Mouse (Mus musculus) midbrain, embryonic 12.5 days (tissue): Measurements from ENCODE around the gene Gm20388. TPM values are rescaled to one million over a fixed set of nuclear protein-coding genes. Genes with fewer than 3 reads are reported as not detected.
"Not testable (repeated sequence)": the region's sequence is repeated elsewhere in the genome, so short reads cannot be mapped to it uniquely, and the experiment has no call there.

ENCODE experiments used
- ATAC-seq: fragments of 200-750 bp; cut with Nextera tagmentation; 2 replicates; pipeline ENCODE4 v1.8.0; 2017; ENCODE audit warnings: low read depth, moderate TSS enrichment, moderate library complexity; ENCODE audit not compliant: low FRiP score
- H3K27ac ChIP-seq: fragments of 300-500 bp; sonication (generic); replicated peaks from 2 replicates; pipeline ENCODE4 v1.5.1; 2016; ENCODE audit warnings: mild to moderate bottlenecking
- H3K27me3 ChIP-seq: fragments of 300-500 bp; sonication (generic); 2 replicates; pipeline ENCODE4 v1.6.1; 2016; ENCODE audit warnings: mild to moderate bottlenecking
- H3K36me3 ChIP-seq: fragments of 300-500 bp; sonication (generic); 2 replicates; pipeline ENCODE4 v1.6.1; 2016
- H3K4me1 ChIP-seq: fragments of 300-500 bp; sonication (generic); 2 replicates; pipeline ENCODE4 v1.6.1; 2016
- H3K4me2 ChIP-seq: fragments of 300-500 bp; sonication (generic); replicated peaks from 2 replicates; pipeline ENCODE4 v1.6.1; 2016; ENCODE audit warnings: mild to moderate bottlenecking, moderate library complexity
- H3K4me3 ChIP-seq: fragments of 300-500 bp; sonication (generic); 2 replicates; pipeline ENCODE4 v1.5.1; 2016; ENCODE audit warnings: mild to moderate bottlenecking
- H3K9ac ChIP-seq: fragments of 300-500 bp; sonication (generic); replicated peaks from 2 replicates; pipeline ENCODE4 v1.6.1; 2016; ENCODE audit warnings: mild to moderate bottlenecking, moderate library complexity
- H3K9me3 ChIP-seq: fragments of 300-500 bp; sonication (generic); 2 replicates; pipeline ENCODE4 v1.6.1; 2016; ENCODE audit warnings: mild to moderate bottlenecking
- WGBS: fragments of 180-500 bp; shearing (Covaris S2); methylation state at CpG from one replicate; pipeline ENCODE4 v1.1.7; 2016; 5-methylcytosine and 5-hydroxymethylcytosine counted together
- polyA plus RNA-seq: library from polyadenylated mRNA; unstranded; fragments of >200 nt; fragmentation: Nextera tagmentation; extraction: Ambion mirVana; gene quantifications from 2 replicates; pipeline ENCODE4 v1.2.1, GENCODE M21; 2016

Gene Gm20388
- polyA plus RNA-seq, 1 experiment from 2014 or later: not detected

GRCm38 (mm10) chr8:121310976-121311819 lies 1400.6 kb downstream of the Gm20388 start:
- Histone ChIP-seq H3K27ac (no peak overlapping the region), H3K9ac (no peak overlapping the region), H3K4me1 (peaks cover 16% of the 10 kb centered on the region), H3K4me3 (no peak overlapping the region), H3K36me3 (no peaks in the 10 kb centered on the region), H3K27me3 (peaks cover 15% of the 10 kb centered on the region; the same call in 1 of the 2 replicates), H3K4me2 (peak overlapping the region; percentile 14; the same call in 1 of the 2 replicates), H3K9me3 (no peaks in the 10 kb centered on the region)
- no peak for ATAC-seq
- WGBS: 41% methylated on average over 25 of the region's 25 CpGs

- no peak for ATAC-seq
- 60% methylated on average over 6 of the region's 6 CpGs for WGBS
- Histone ChIP-seq H3K4me2 (no peak overlapping the region), H3K27me3 (peaks cover 12% of the 10 kb centered on the region; the same call in 1 of the 2 replicates), H3K4me1 (peaks cover 12% of the 10 kb centered on the region), H3K9ac (no peak overlapping the region), H3K27ac (no peak overlapping the region), H3K4me3 (no peak overlapping the region), H3K36me3 (no peaks in the 10 kb centered on the region), H3K9me3 (no peaks in the 10 kb centered on the region)
Observed at GRCm38 (mm10) chr8:121313458-121313857, 1402.8 kb downstream of the Gm20388 start.

GRCm38 (mm10) chr8:121314036-121314435 lies 1403.4 kb downstream of the Gm20388 start:
- H3K4me2 ChIP-seq: no peak overlapping the region
- no peaks in the 10 kb centered on the region for H3K9me3 ChIP-seq
- H3K9ac ChIP-seq: no peak overlapping the region
- no peaks in the 10 kb centered on the region for H3K36me3 ChIP-seq
- peaks cover 7% of the 10 kb centered on the region; the same call in 1 of the 2 replicates for H3K27me3 ChIP-seq
- no peak for ATAC-seq
- WGBS: 83% methylated on average over 5 of the region's 5 CpGs
- no peak overlapping the region for H3K27ac ChIP-seq
- H3K4me1 ChIP-seq: peaks cover 12% of the 10 kb centered on the region
- no peak overlapping the region for H3K4me3 ChIP-seq

DNA sequence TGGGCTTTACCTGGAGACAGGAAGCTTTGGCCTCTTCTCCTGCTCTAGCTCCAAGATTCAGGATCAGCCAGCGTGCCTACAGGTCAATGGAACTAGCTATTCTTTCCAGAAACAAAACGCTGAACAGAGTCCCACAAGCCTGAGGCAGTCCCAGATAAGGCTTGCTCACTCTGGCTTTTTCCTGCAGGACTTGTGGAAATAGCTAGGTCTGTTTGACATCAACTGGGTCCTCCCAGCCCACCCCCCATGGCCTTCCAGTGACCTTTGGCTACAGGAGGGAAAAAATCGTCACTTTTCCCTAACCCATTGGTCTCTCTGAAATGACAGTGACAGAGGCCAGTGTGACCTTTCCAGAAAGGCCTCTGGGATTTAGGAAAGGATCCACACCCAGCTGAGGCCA lies 1404.9 kb downstream of the Gm20388 start:
- Histone ChIP-seq H3K4me2 (no peak overlapping the region), H3K4me3 (no peak overlapping the region), H3K36me3 (no peaks in the 10 kb centered on the region), H3K9me3 (no peaks in the 10 kb centered on the region), H3K9ac (no peak overlapping the region), H3K27me3 (0 out of 2 replicates have a peak, but pooled peaks cover under 1% of the 10 kb centered on the region), H3K4me1 (peaks cover 8% of the 10 kb centered on the region), H3K27ac (no peak overlapping the region)
- no peak for ATAC-seq
- 72% methylated on average over 3 of the region's 3 CpGs for WGBS

DNA sequence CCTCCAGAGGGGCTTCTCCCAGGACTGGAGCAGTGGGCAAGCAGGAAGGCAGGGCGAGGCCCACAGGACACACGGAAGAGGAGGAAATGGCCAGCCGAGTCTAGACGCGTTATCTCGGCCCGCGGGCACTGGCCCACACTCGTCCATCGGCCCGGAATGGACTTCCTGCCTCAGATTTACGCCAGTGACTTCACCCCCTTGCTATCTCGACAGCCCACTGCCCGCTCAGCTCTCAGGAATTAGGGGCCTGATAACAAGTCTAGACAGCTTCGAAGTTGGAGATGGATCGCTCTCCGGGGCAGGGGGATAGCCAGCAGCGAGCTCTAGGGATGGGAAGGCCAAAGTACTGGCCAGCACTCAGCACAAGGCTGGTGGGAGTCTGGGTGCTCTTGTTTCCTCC lies 1405.4 kb downstream of the Gm20388 start:
- no peaks in the 10 kb centered on the region for H3K36me3 ChIP-seq
- H3K27ac ChIP-seq: no peak overlapping the region
- ATAC-seq: no peak

GRCm38 (mm10) chr8:121318756-121319155 lies 1408.1 kb downstream of the Gm20388 start:
- H3K27me3 ChIP-seq, H3K9me3 ChIP-seq, ATAC-seq, H3K4me3 ChIP-seq, H3K9ac ChIP-seq, H3K4me1 ChIP-seq, H3K4me2 ChIP-seq, H3K27ac ChIP-seq, H3K36me3 ChIP-seq: not testable (repeated sequence)
- no CpG with 5 or more reads among the region's 19 CpGs for WGBS

More for the DNA sequence above, 1405.4 kb downstream of the Gm20388 start:
- Histone ChIP-seq H3K4me2 (no peak overlapping the region), H3K9me3 (no peaks in the 10 kb centered on the region), H3K27me3 (0 out of 2 replicates have a peak, but pooled peaks cover 3% of the 10 kb centered on the region), H3K4me1 (peaks cover 3% of the 10 kb centered on the region; the same call in 1 of the 2 replicates), H3K4me3 (no peak overlapping the region), H3K9ac (no peak overlapping the region)
- WGBS: 87% methylated on average over 18 of the region's 18 CpGs

DNA sequence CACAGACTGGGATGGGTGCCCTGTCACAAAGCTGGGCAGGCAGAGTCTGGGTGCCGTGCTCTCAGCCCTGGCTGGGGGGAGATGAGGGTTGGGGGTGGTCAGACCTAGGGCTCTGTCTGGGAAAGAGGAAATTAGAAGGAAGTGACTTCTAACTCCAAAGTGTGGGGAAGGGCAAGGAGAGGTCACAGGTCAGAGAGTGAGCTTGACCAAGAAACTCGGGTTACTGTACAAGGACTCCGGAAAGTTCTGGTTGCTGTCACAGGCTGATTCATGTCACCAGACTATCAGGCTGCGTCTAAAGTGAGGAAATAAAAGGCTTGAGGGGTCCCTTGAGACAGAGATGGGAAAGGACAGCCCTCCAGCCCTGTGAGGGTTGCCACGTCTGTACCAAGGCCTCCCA lies 1408.8 kb downstream of the Gm20388 start:
- WGBS: 79% methylated on average over 5 of the region's 5 CpGs
- H3K9ac ChIP-seq: no peak overlapping the region
- no peak overlapping the region for H3K4me3 ChIP-seq
- H3K27me3 ChIP-seq: 0 out of 2 replicates have a peak, but pooled peaks cover 3% of the 10 kb centered on the region
- no peak for ATAC-seq
- H3K27ac ChIP-seq: no peak overlapping the region
- no peaks in the 10 kb centered on the region for H3K4me1 ChIP-seq
- no peaks in the 10 kb centered on the region for H3K36me3 ChIP-seq
- no peaks in the 10 kb centered on the region for H3K9me3 ChIP-seq
- no peak overlapping the region for H3K4me2 ChIP-seq

- no peak overlapping the region for H3K4me3 ChIP-seq
- H3K36me3 ChIP-seq: no peaks in the 10 kb centered on the region
- 63% methylated on average over 18 of the region's 18 CpGs for WGBS
- H3K27ac ChIP-seq: no peak overlapping the region
- no peak overlapping the region for H3K4me2 ChIP-seq
- H3K27me3 ChIP-seq: no peaks in the 10 kb centered on the region
- ATAC-seq: no peak
- peaks cover 10% of the 10 kb centered on the region; the same call in 1 of the 2 replicates for H3K4me1 ChIP-seq
- H3K9me3 ChIP-seq: no peaks in the 10 kb centered on the region
- no peak overlapping the region for H3K9ac ChIP-seq
Observed at GRCm38 (mm10) chr8:121326164-121326910, 1415.7 kb downstream of the Gm20388 start.

GRCm38 (mm10) chr8:121332436-121332835 lies 1421.8 kb downstream of the Gm20388 start:
- Histone ChIP-seq H3K27ac (no peak overlapping the region), H3K4me3 (no peak overlapping the region), H3K4me1 (0 out of 2 replicates have a peak, but pooled peaks cover 8% of the 10 kb centered on the region), H3K9me3 (no peaks in the 10 kb centered on the region; the same call in 1 of the 2 replicates), H3K4me2 (no peak overlapping the region), H3K9ac (no peak overlapping the region), H3K27me3 (no peaks in the 10 kb centered on the region), H3K36me3 (no peaks in the 10 kb centered on the region)
- ATAC-seq: no peak
- 69% methylated on average over 8 of the region's 8 CpGs for WGBS

GRCm38 (mm10) chr8:121334495-121335424 lies 1424.1 kb downstream of the Gm20388 start:
- 0 out of 2 replicates have a peak, but pooled peaks cover 8% of the 10 kb centered on the region for H3K4me1 ChIP-seq
- H3K27me3 ChIP-seq: no peaks in the 10 kb centered on the region
- no peak overlapping the region for H3K9ac ChIP-seq
- H3K4me3 ChIP-seq: no peak overlapping the region
- WGBS: 71% methylated on average over 33 of the region's 33 CpGs
- H3K4me2 ChIP-seq: no peak overlapping the region
- H3K36me3 ChIP-seq: no peaks in the 10 kb centered on the region
- no peaks in the 10 kb centered on the region; the same call in 1 of the 2 replicates for H3K9me3 ChIP-seq
- H3K27ac ChIP-seq: 0 out of 2 replicates have a peak overlapping the region, but pooled peaks have one; percentile 30
- no peak for ATAC-seq

DNA sequence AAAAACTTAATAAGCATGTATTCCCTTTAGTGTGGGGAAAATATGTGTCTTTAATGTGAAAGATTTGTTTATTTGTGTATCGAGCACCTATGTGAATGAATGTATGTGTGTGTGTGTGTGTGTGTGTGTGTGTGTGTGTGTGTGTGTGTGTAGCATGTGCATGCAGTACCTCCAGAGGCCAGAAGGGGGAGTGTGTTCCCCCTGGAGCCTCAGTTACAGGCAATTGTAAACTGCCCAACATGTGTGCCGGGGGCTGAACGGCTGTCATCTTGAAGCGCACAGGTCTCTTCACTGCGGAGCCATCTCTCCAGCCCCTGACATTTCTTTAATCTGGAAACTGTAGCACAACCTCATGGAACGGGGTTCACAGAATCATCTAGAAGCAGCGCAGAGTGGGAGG lies 1425.0 kb downstream of the Gm20388 start:
- Histone ChIP-seq H3K9ac (no peak overlapping the region), H3K36me3 (no peaks in the 10 kb centered on the region), H3K9me3 (no peaks in the 10 kb centered on the region; the same call in 1 of the 2 replicates), H3K27me3 (no peaks in the 10 kb centered on the region), H3K27ac (no peak overlapping the region), H3K4me3 (no peak overlapping the region), H3K4me1 (0 out of 2 replicates have a peak, but pooled peaks cover 8% of the 10 kb centered on the region), H3K4me2 (no peak overlapping the region)
- ATAC-seq: no peak
- 92% methylated on average over 7 of the region's 7 CpGs for WGBS
